Mouse (Mus musculus) lung, postnatal 0 days (tissue): ENCODE data around the gene Diexf. TPM values are rescaled to one million over a fixed set of nuclear protein-coding genes. Genes with fewer than 3 reads are reported as not detected.

ENCODE experiments used
- ATAC-seq: fragments of 200-750 bp; cut with Nextera tagmentation; 2 replicates; pipeline ENCODE4 v1.8.0; 2017; ENCODE audit warnings: moderate library complexity
- DNase-seq: peaks from one replicate; pipeline ENCODE4 v3.0.0-alpha.2; 2016; ENCODE audit warnings: low spot score
- H3K27ac ChIP-seq: fragments of 300-500 bp; sonication (generic); 2 replicates; pipeline ENCODE4 v1.5.1; 2014; ENCODE audit warnings: antibody characterized with exemption, mild to moderate bottlenecking, low read length, mixed read lengths
- H3K27me3 ChIP-seq: fragments of 300-500 bp; sonication (generic); replicated peaks from 2 replicates; pipeline ENCODE4 v1.6.1; 2014; ENCODE audit warnings: low read length, mixed read lengths; ENCODE audit not compliant: insufficient read depth
- H3K36me3 ChIP-seq: fragments of 300-500 bp; sonication (generic); 2 replicates; pipeline ENCODE4 v1.6.1; 2014; ENCODE audit warnings: low read length, mixed read lengths; ENCODE audit not compliant: insufficient read depth
- H3K4me1 ChIP-seq: fragments of 300-500 bp; sonication (generic); 2 replicates; pipeline ENCODE4 v1.6.1; 2014; ENCODE audit warnings: antibody characterized with exemption, low read depth, low read length, mixed read lengths; ENCODE audit not compliant: insufficient read depth
- H3K4me2 ChIP-seq: fragments of 300-500 bp; sonication (generic); replicated peaks from 2 replicates; pipeline ENCODE4 v1.6.1; 2014; ENCODE audit warnings: low read depth, mild to moderate bottlenecking, low read length, moderate library complexity, mixed read lengths
- H3K4me3 ChIP-seq: fragments of 300-500 bp; sonication (generic); 2 replicates; pipeline ENCODE4 v1.5.1; 2014; ENCODE audit warnings: low read depth, low read length
- H3K9ac ChIP-seq: fragments of 300-500 bp; sonication (generic); replicated peaks from 2 replicates; pipeline ENCODE4 v1.6.1; 2014; ENCODE audit warnings: low read depth, mild to moderate bottlenecking
- H3K9me3 ChIP-seq: fragments of 300-500 bp; sonication (generic); 2 replicates; pipeline ENCODE4 v1.6.1; 2016; ENCODE audit warnings: low read length, mixed read lengths
- CTCF ChIP-seq: IDR thresholded peaks from 2 replicates; pipeline ENCODE4 v1.5.1; 2016; ENCODE audit warnings: antibody characterized with exemption, mild to moderate bottlenecking
- EP300 ChIP-seq: IDR thresholded peaks from 2 replicates; pipeline ENCODE4 v1.6.1; 2016; ENCODE audit warnings: antibody characterized with exemption, mild to moderate bottlenecking, control low read depth
- WGBS: fragments of 180-500 bp; shearing (Covaris S2); extraction: QIAGEN DNeasy Blood & Tissue Kit; methylation state at CpG from one replicate; pipeline ENCODE4 v1.1.7; 2014; 5-methylcytosine and 5-hydroxymethylcytosine counted together
- polyA plus RNA-seq: library from polyadenylated mRNA; unstranded; fragments of >200 nt; fragmentation: Nextera tagmentation; extraction: Ambion mirVana; gene quantifications from 2 replicates; pipeline ENCODE4 v1.2.1, GENCODE M21; 2015

Diexf gene
- polyA plus RNA-seq = 2.5 and 2.9 TPM in 2 replicates

GRCm38 (mm10) chr1:193129786-193130455 lies at the start of gene Diexf:
Diexf (minus strand) TSS chr1:193130272.
- Histone ChIP-seq H3K4me2 (peak within 1 kb of the TSS; percentile 89), H3K4me1 (no peaks in the 10 kb centered on the region; the same call in 1 of the 2 replicates), H3K27ac (no peak within 1 kb of the TSS), H3K4me3 (peak within 1 kb of the TSS; percentile 88), H3K9me3 (no peaks in the 10 kb centered on the region), H3K36me3 (no peaks in the 10 kb centered on the region), H3K27me3 (no peaks in the 10 kb centered on the region), H3K9ac (peak within 1 kb of the TSS; percentile 68)
- peak; percentile 99 for DNase-seq
- under 1% methylated on average over 61 of the region's 61 CpGs for WGBS
- ATAC-seq = peak; percentile 95
- peak; percentile 99 for TF ChIP-seq CTCF
- no peak for TF ChIP-seq EP300

GRCm38 (mm10) chr1:193174143-193174733 lies 44.2 kb upstream of the Diexf start:
- peak overlapping the region; percentile 82 for H3K27ac ChIP-seq
- H3K4me3 ChIP-seq = peak overlapping the region; percentile 69; the same call in 1 of the 2 replicates
- 67% methylated on average over 13 of the region's 13 CpGs for WGBS
- no peaks in the 10 kb centered on the region for H3K36me3 ChIP-seq
- peak overlapping the region; percentile 87 for H3K4me2 ChIP-seq
- ATAC-seq (no peak), DNase-seq (peak; percentile 46)
- H3K9me3 ChIP-seq = no peaks in the 10 kb centered on the region
- peak overlapping the region; percentile 39; the same call in 1 of the 2 replicates for H3K9ac ChIP-seq
- TF ChIP-seq EP300 (no peak), CTCF (no peak)
- H3K27me3 ChIP-seq = no peaks in the 10 kb centered on the region
- peaks cover 11% of the 10 kb centered on the region; the same call in 1 of the 2 replicates for H3K4me1 ChIP-seq

- DNase-seq (no peak), ATAC-seq (peak; percentile 44)
- Histone ChIP-seq H3K9me3 (no peaks in the 10 kb centered on the region), H3K4me1 (peaks cover 11% of the 10 kb centered on the region; the same call in 1 of the 2 replicates), H3K36me3 (no peaks in the 10 kb centered on the region), H3K27me3 (no peaks in the 10 kb centered on the region), H3K4me3 (peak overlapping the region; percentile 69), H3K27ac (peak overlapping the region; percentile 82), H3K9ac (peak overlapping the region; percentile 39), H3K4me2 (peak overlapping the region; percentile 87)
- 15% methylated on average over 9 of the region's 9 CpGs for WGBS
- TF ChIP-seq EP300 = no peak
- no peak for TF ChIP-seq CTCF
These were observed 43.7 kb upstream of the Diexf start for GRCm38 (mm10) chr1:193173810-193174129.

DNA sequence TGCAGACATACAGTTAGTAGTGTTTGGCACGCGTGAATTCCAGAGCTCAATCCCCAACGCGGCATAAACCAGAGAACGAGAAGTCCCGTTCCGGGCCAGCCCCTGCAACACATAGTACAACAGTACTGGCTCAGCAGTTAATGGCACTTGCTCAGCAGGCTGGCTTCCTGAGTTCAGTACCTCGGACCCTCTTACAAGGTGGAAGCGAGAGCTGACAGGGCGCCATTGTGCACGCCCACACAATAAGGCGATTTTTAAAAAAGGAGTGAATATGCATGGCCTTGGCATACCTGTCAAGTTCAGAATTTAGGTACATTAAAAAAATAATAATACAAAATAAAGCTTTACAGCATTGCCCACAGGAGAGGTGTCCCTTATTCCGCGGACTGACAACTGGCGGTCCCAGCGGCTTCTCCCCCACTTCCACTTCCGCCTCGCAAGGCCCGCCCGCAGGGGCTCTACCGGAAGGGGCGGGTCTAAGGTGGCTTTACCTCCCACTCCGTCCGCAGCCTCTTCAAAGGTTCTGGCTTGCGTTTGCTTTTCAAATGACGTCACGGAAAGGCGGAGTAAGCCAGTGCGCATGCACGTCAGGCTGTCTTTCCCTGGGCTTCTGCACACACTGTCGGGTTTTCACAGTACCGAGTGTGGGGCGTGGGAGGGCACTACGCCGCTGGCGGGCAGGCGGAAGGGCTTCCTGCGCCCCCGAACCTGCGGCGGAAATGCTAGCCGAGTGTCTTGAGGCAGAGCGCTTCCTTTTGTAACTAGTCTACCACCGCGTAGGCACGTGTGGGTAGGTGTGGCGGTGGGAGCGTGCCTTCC lies 43.1 kb upstream of the Diexf start:
- Histone ChIP-seq H3K27me3 (no peaks in the 10 kb centered on the region), H3K4me2 (peak overlapping the region; percentile 87), H3K4me3 (peak overlapping the region; percentile 69), H3K9me3 (no peaks in the 10 kb centered on the region), H3K36me3 (no peaks in the 10 kb centered on the region), H3K4me1 (peaks cover 11% of the 10 kb centered on the region; the same call in 1 of the 2 replicates), H3K27ac (peak overlapping the region; percentile 82), H3K9ac (peak overlapping the region; percentile 74)
- WGBS = under 1% methylated on average over 46 of the region's 48 CpGs
- peak; percentile 98 for ATAC-seq
- DNase-seq = peak; percentile 100
- TF ChIP-seq EP300 = no peak; the same call in 1 of the 2 replicates
- TF ChIP-seq CTCF = peak; percentile 45

DNA sequence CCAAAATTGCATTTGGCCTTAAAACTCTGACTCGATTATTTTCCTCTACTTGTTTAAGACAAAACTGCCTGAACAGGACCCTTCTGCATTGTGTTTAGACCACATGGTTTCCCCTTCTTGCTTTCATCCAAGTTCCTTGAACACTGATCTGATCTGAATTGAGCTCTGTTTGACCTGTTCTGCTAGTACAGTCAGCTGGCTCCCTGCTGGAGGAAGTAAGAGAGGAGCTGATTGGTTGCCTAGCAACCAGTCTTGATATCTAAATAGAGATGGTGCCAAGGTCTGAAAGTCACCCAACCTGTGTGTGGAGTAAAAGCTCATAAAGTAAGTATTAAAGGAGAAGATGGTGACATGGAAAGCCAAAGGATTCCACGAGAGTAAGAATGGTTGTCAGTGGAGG lies 39.8 kb upstream of the Diexf start:
- Histone ChIP-seq H3K4me3 (no peak overlapping the region), H3K27me3 (no peaks in the 10 kb centered on the region), H3K4me2 (no peak overlapping the region), H3K36me3 (no peaks in the 10 kb centered on the region), H3K27ac (no peak overlapping the region), H3K9ac (no peak overlapping the region), H3K4me1 (peaks cover 11% of the 10 kb centered on the region; the same call in 1 of the 2 replicates), H3K9me3 (no peaks in the 10 kb centered on the region)
- 31% methylated on average over 2 of the region's 2 CpGs for WGBS
- ATAC-seq (no peak), DNase-seq (peak; percentile 81)
- TF ChIP-seq CTCF = no peak
- no peak for TF ChIP-seq EP300

GRCm38 (mm10) chr1:193169228-193169627 lies 39.2 kb upstream of the Diexf start:
- ATAC-seq (no peak), DNase-seq (no peak)
- Histone ChIP-seq H3K9me3 (no peaks in the 10 kb centered on the region), H3K4me1 (peaks cover 9% of the 10 kb centered on the region; the same call in 1 of the 2 replicates), H3K4me3 (no peak overlapping the region), H3K36me3 (no peaks in the 10 kb centered on the region), H3K9ac (no peak overlapping the region), H3K27me3 (no peaks in the 10 kb centered on the region), H3K4me2 (no peak overlapping the region), H3K27ac (no peak overlapping the region)
- 54% methylated on average over 7 of the region's 7 CpGs for WGBS
- TF ChIP-seq CTCF = no peak
